In the genomic region with DNA sequence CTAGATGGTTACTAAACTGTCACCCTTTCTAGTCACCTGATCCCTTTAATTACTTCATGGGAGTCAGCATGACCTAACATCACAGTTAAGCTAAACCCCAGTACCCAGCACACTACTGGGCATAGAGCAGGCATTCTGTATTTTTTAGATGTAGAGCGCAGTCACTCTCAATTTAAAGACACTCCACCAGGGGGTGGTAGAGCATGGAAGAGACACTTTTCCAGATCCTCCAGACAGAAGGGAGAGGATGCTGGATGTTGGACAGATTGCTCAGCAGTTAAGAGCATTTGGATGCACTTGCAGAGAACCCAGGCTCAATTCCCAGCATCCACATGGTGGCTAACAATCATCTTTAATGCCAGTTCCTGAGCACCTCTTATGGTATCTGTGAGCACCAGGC, we compare ENCODE assay signal across 7 mouse cellular contexts. TPM values are rescaled to one million over a fixed set of nuclear protein-coding genes. Genes with fewer than 3 reads are reported as not detected.
DNase-seq lines count a peak whose midpoint lies in the region; ATAC-seq and TF ChIP-seq lines count a peak whose summit lies in the region.

No protein-coding gene starts in this region.

- no peaks in the 10 kb centered on the region for H3K9me3 ChIP-seq in heart, embryonic 11.5 days (replicated peaks; ENCODE audit: control insufficient read depth, low read length)
- H3K9me3 ChIP-seq in E14TG2a.4 (ENCODE audit: low read length), result no peaks in the 10 kb centered on the region

- H3K36me3 ChIP-seq in heart, embryonic 11.5 days (ENCODE audit: control insufficient read depth, insufficient read depth, low read length), result peaks cover 34% of the 10 kb centered on the region
- peaks cover 100% of the 10 kb centered on the region for H3K36me3 ChIP-seq in E14TG2a.4 (ENCODE audit: insufficient read depth, low read length)

- peak; percentile 58 for TF ChIP-seq CTCF in E14TG2a.4 (conservative IDR thresholded peaks at IDR 0.05; ENCODE audit: low read length)
- peak; percentile 47; the same call in 1 of the 2 replicates for TF ChIP-seq CTCF in brain, embryonic 14.5 days (IDR thresholded peaks at IDR 0.05; ENCODE audit: borderline replicate concordance, extremely low read depth, insufficient read depth, insufficient read length)

- H3K4me1 ChIP-seq in heart, embryonic 11.5 days (ENCODE audit: control insufficient read depth, insufficient read depth, low read length), result no peaks in the 10 kb centered on the region
- peaks cover 26% of the 10 kb centered on the region for H3K4me1 ChIP-seq in E14TG2a.4 (replicated peaks; ENCODE audit: low read depth, low read length)

- TF ChIP-seq POLR2A in brain, embryonic 14.5 days (IDR thresholded peaks at IDR 0.05; ENCODE audit: borderline replicate concordance, extremely low read depth, insufficient read depth, insufficient read length, poor library complexity, severe bottlenecking), result no peak

- ATAC-seq in heart, embryonic 11.5 days (replicated peaks; ENCODE audit: insufficient number of reproducible peaks, low FRiP score, low TSS enrichment), result no peak

- intact Hi-C loops in heart, postnatal 10 days (cut with DNase I), result loop anchor here (5.0 kb wide), 1 partner anchor 45 kb away; no protein-coding TSS in a partner anchor
- intact Hi-C loops in gastrocnemius, postnatal 14 days (cut with DNase I; ENCODE audit: low total_unique reads), result no loop called here

- H3K4me3 ChIP-seq in heart, embryonic 11.5 days (ENCODE audit: low read depth, low read length), result no peak overlapping the region
- no peak overlapping the region for H3K4me3 ChIP-seq in E14TG2a.4 (replicated peaks; ENCODE audit: low read length)

- no peak overlapping the region for H3K27ac ChIP-seq in heart, embryonic 11.5 days (ENCODE audit: low read depth, low read length)

- no peaks in the 10 kb centered on the region for H3K27me3 ChIP-seq in heart, embryonic 11.5 days (ENCODE audit: control insufficient read depth, insufficient read depth, low read length)
- H3K27me3 ChIP-seq in E14TG2a.4 (ENCODE audit: insufficient read depth, low read length), result no peaks in the 10 kb centered on the region

- H3K9ac ChIP-seq in heart, embryonic 11.5 days (ENCODE audit: low read depth, low read length), result no peak overlapping the region

- H3K4me2 ChIP-seq in heart, embryonic 11.5 days, result no peak overlapping the region

- WGBS in heart, embryonic 11.5 days (ENCODE audit: insufficient replicate concordance), result 83% methylated on average over 1 of the region's 1 CpGs

- peak; percentile 24 to 54 for DNase-seq in heart, postnatal 10 days
- DNase-seq in brain, embryonic 14.5 days (ENCODE audit: low read depth), result peak; percentile 63
- DNase-seq in lung, postnatal 14 days, result peak; percentile 27
- DNase-seq in gastrocnemius, postnatal 14 days, result no peak
- DNase-seq in heart, adult 11 months, result no peak

RNA-seq across cellular contexts. Expression of gene Acly, which starts 15.4 kb away (rescaled TPM):
- total RNA-seq in heart, postnatal 10 days (2021), result 10 to 100 TPM; 47.8 to 51.1 TPM
- 76.6 and 93.9 TPM in 2 replicates for polyA plus RNA-seq in heart, embryonic 11.5 days (2014; fragmentation: Nextera tagmentation; extraction: Ambion mirVana)
- polyA plus RNA-seq in brain, embryonic 14.5 days (2012; rRNA removed), result 189 and 209 TPM in 2 replicates
- total RNA-seq in gastrocnemius, postnatal 14 days (2021), result 10 to 100 TPM; 16.4 to 19.9 TPM

RNA-seq across cellular contexts. Expression of gene Ttc25, which starts 33.0 kb away (rescaled TPM):
- total RNA-seq in heart, postnatal 10 days (2021), result under 1 TPM; 0.17 to 0.38 TPM
- 0.31 and 1.1 TPM in 2 replicates for polyA plus RNA-seq in heart, embryonic 11.5 days (2014; fragmentation: Nextera tagmentation; extraction: Ambion mirVana)
- 0.90 and 2.8 TPM in 2 replicates for polyA plus RNA-seq in brain, embryonic 14.5 days (2012; rRNA removed)
- total RNA-seq in gastrocnemius, postnatal 14 days (2021), result under 1 TPM; 0.14 to 0.16 TPM

RNA-seq across cellular contexts. Expression of gene Klhl11, which starts 39.8 kb away (rescaled TPM):
- 10 to 100 TPM; 12.9 to 13.9 TPM for total RNA-seq in heart, postnatal 10 days (2021)
- 8.1 and 8.9 TPM in 2 replicates for polyA plus RNA-seq in heart, embryonic 11.5 days (2014; fragmentation: Nextera tagmentation; extraction: Ambion mirVana)
- 5.4 and 10.7 TPM in 2 replicates for polyA plus RNA-seq in brain, embryonic 14.5 days (2012; rRNA removed)
- total RNA-seq in gastrocnemius, postnatal 14 days (2021), result 1 to 10 TPM; 6.5 to 6.9 TPM

Comparison
In these comparisons a context has a peak if more than half of its experiments do, and no peak if none do; other contexts are left out.
1. DNase-seq: peak in heart, postnatal 10 days (2 of 2), brain, embryonic 14.5 days (single experiment) and lung, postnatal 14 days (single experiment); none in gastrocnemius, postnatal 14 days (single experiment) and heart, adult 11 months (single experiment).